Mouse (Mus musculus) forebrain, embryonic 14.5 days (tissue): Measurements from ENCODE around the gene Lnx1. TPM values are rescaled to one million over a fixed set of nuclear protein-coding genes. Genes with fewer than 3 reads are reported as not detected.

Source experiments
- ATAC-seq: fragments of 200-750 bp; cut with Nextera tagmentation; 2 replicates; pipeline ENCODE4 v1.8.0; 2017; ENCODE audit warnings: mild to moderate bottlenecking, moderate library complexity
- DNase-seq: peaks from one replicate; pipeline ENCODE4 v3.0.0-alpha.2; 2015; ENCODE audit warnings: low spot score
- H3K27ac ChIP-seq: fragments of 300-500 bp; sonication (generic); 2 replicates; pipeline ENCODE4 v1.5.1; 2014; ENCODE audit warnings: low read depth, mild to moderate bottlenecking, control low read depth, low read length, moderate library complexity
- H3K27me3 ChIP-seq: fragments of 300-500 bp; sonication (generic); replicated peaks from 2 replicates; pipeline ENCODE4 v1.6.1; 2014; ENCODE audit warnings: low read length, control low read depth, mixed read lengths; ENCODE audit not compliant: control insufficient read depth, insufficient read depth
- H3K36me3 ChIP-seq: fragments of 300-500 bp; sonication (generic); 2 replicates; pipeline ENCODE4 v1.6.1; 2014; ENCODE audit warnings: low read length, control low read depth; ENCODE audit not compliant: control insufficient read depth, insufficient read depth
- H3K4me1 ChIP-seq: fragments of 300-500 bp; sonication (generic); 2 replicates; pipeline ENCODE4 v1.6.1; 2014; ENCODE audit warnings: antibody characterized with exemption, low read length, control low read depth; ENCODE audit not compliant: control insufficient read depth, insufficient read depth
- H3K4me2 ChIP-seq: fragments of 300-500 bp; sonication (generic); 2 replicates; pipeline ENCODE4 v1.6.1; 2014; ENCODE audit warnings: mild to moderate bottlenecking, control low read depth, low read length
- H3K4me3 ChIP-seq: fragments of 300-500 bp; sonication (generic); 2 replicates; pipeline ENCODE4 v1.5.1; 2014; ENCODE audit warnings: low read depth, low read length, control low read depth
- H3K9ac ChIP-seq: fragments of 300-500 bp; sonication (generic); 2 replicates; pipeline ENCODE4 v1.6.1; 2014; ENCODE audit warnings: mild to moderate bottlenecking, low read length, control low read depth, moderate library complexity
- H3K9me3 ChIP-seq: fragments of 300-500 bp; sonication (generic); replicated peaks from 2 replicates; pipeline ENCODE4 v1.6.1; 2016; ENCODE audit warnings: low read length, control low read depth, mixed read lengths; ENCODE audit not compliant: control insufficient read depth
- WGBS: fragments of 180-500 bp; shearing (Covaris S2); extraction: QIAGEN DNeasy Blood & Tissue Kit; methylation state at CpG from one replicate; pipeline ENCODE4 v1.1.7; 2014; 5-methylcytosine and 5-hydroxymethylcytosine counted together
- polyA plus RNA-seq: library from polyadenylated mRNA; unstranded; fragments of >200 nt; fragmentation: Nextera tagmentation; extraction: Ambion mirVana; gene quantifications from 2 replicates; pipeline ENCODE4 v1.2.1, GENCODE M21; 2014

Lnx1 gene
- polyA plus RNA-seq, 1 experiment from 2014 or later, result 2.8 TPM

DNA sequence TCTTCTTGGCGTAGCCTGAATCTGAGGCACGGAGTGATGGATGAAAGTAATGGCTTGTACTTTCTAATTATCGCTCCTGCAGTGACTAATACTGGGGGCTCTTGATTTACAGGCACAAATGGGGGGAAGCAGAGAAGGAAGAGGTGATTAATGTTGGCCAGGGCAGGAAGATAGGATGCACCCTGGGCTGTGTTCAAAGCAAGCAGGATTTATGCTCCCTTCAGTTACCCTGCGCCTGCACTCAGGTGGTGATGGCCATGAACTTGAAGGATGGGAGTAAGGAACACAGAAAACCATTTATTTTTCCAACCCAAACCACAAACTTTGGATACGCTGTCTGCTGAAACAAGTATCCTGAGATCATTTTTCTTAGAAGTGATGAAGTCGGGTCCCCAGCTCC is 69.3 kb downstream of the Lnx1 start:
- H3K27ac ChIP-seq, result no peak overlapping the region
- DNase-seq (no peak), ATAC-seq (no peak)
- 85% methylated on average over 6 of the region's 6 CpGs for WGBS
- no peak overlapping the region for H3K4me2 ChIP-seq
- no peaks in the 10 kb centered on the region for H3K9me3 ChIP-seq
- H3K36me3 ChIP-seq, result no peaks in the 10 kb centered on the region
- H3K27me3 ChIP-seq, result no peaks in the 10 kb centered on the region
- no peak overlapping the region for H3K9ac ChIP-seq
- no peak overlapping the region for H3K4me3 ChIP-seq
- no peaks in the 10 kb centered on the region for H3K4me1 ChIP-seq

- H3K27me3 ChIP-seq, result no peaks in the 10 kb centered on the region
- no peaks in the 10 kb centered on the region for H3K9me3 ChIP-seq
- ATAC-seq (no peak), DNase-seq (no peak)
- H3K36me3 ChIP-seq, result no peaks in the 10 kb centered on the region
- no peaks in the 10 kb centered on the region for H3K4me1 ChIP-seq
- H3K9ac ChIP-seq, result no peak overlapping the region
- no peak overlapping the region for H3K27ac ChIP-seq
- 73% methylated on average over 17 of the region's 17 CpGs for WGBS
- H3K4me3 ChIP-seq, result no peak overlapping the region
- no peak overlapping the region for H3K4me2 ChIP-seq
These were observed 70.2 kb downstream of the Lnx1 start for GRCm38 (mm10) chr5:74632369-74633114.

GRCm38 (mm10) chr5:74628001-74628400 is 74.7 kb downstream of the Lnx1 start:
- Histone ChIP-seq H3K4me3 (no peak overlapping the region), H3K36me3 (no peaks in the 10 kb centered on the region), H3K9me3 (no peaks in the 10 kb centered on the region), H3K27ac (no peak overlapping the region), H3K27me3 (no peaks in the 10 kb centered on the region), H3K4me2 (no peak overlapping the region), H3K4me1 (no peaks in the 10 kb centered on the region), H3K9ac (no peak overlapping the region)
- DNase-seq (no peak), ATAC-seq (no peak)
- 94% methylated on average over 12 of the region's 12 CpGs for WGBS

GRCm38 (mm10) chr5:74624385-74624784 is 78.3 kb downstream of the Lnx1 start:
- 76% methylated on average over 5 of the region's 5 CpGs for WGBS
- Histone ChIP-seq H3K27me3 (no peaks in the 10 kb centered on the region), H3K36me3 (no peaks in the 10 kb centered on the region), H3K9ac (no peak overlapping the region), H3K27ac (no peak overlapping the region), H3K4me3 (no peak overlapping the region), H3K4me2 (no peak overlapping the region), H3K4me1 (no peaks in the 10 kb centered on the region), H3K9me3 (no peaks in the 10 kb centered on the region)
- ATAC-seq (no peak), DNase-seq (no peak)

- DNase-seq (no peak), ATAC-seq (no peak)
- 92% methylated on average over 14 of the region's 14 CpGs for WGBS
- H3K36me3 ChIP-seq, result no peaks in the 10 kb centered on the region
- H3K4me2 ChIP-seq, result no peak overlapping the region
- no peak overlapping the region for H3K9ac ChIP-seq
- H3K27me3 ChIP-seq, result no peaks in the 10 kb centered on the region
- no peaks in the 10 kb centered on the region for H3K9me3 ChIP-seq
- no peak overlapping the region for H3K27ac ChIP-seq
- H3K4me1 ChIP-seq, result no peaks in the 10 kb centered on the region
- H3K4me3 ChIP-seq, result no peak overlapping the region
These were observed 79.3 kb downstream of the Lnx1 start for GRCm38 (mm10) chr5:74623316-74624000.

GRCm38 (mm10) chr5:74621691-74622470 is 80.8 kb downstream of the Lnx1 start:
- WGBS, result 54% methylated on average over 7 of the region's 7 CpGs
- no peaks in the 10 kb centered on the region for H3K36me3 ChIP-seq
- H3K4me1 ChIP-seq, result no peaks in the 10 kb centered on the region
- H3K4me3 ChIP-seq, result no peak overlapping the region
- H3K27me3 ChIP-seq, result no peaks in the 10 kb centered on the region
- no peak for ATAC-seq
- H3K4me2 ChIP-seq, result no peak overlapping the region
- no peak overlapping the region for H3K9ac ChIP-seq
- H3K9me3 ChIP-seq, result no peaks in the 10 kb centered on the region
- H3K27ac ChIP-seq, result no peak overlapping the region
- DNase-seq, result no peak

- ATAC-seq (no peak), DNase-seq (peak; percentile 17)
- H3K36me3 ChIP-seq, result no peaks in the 10 kb centered on the region
- WGBS, result 66% methylated on average over 3 of the region's 3 CpGs
- H3K4me1 ChIP-seq, result 0 out of 2 replicates have a peak, but pooled peaks cover 2% of the 10 kb centered on the region
- no peak overlapping the region for H3K4me3 ChIP-seq
- no peak overlapping the region for H3K9ac ChIP-seq
- H3K27me3 ChIP-seq, result no peaks in the 10 kb centered on the region
- no peaks in the 10 kb centered on the region for H3K9me3 ChIP-seq
- H3K27ac ChIP-seq, result no peak overlapping the region
- H3K4me2 ChIP-seq, result no peak overlapping the region
These were observed 84.1 kb downstream of the Lnx1 start for GRCm38 (mm10) chr5:74618573-74619059.

DNA sequence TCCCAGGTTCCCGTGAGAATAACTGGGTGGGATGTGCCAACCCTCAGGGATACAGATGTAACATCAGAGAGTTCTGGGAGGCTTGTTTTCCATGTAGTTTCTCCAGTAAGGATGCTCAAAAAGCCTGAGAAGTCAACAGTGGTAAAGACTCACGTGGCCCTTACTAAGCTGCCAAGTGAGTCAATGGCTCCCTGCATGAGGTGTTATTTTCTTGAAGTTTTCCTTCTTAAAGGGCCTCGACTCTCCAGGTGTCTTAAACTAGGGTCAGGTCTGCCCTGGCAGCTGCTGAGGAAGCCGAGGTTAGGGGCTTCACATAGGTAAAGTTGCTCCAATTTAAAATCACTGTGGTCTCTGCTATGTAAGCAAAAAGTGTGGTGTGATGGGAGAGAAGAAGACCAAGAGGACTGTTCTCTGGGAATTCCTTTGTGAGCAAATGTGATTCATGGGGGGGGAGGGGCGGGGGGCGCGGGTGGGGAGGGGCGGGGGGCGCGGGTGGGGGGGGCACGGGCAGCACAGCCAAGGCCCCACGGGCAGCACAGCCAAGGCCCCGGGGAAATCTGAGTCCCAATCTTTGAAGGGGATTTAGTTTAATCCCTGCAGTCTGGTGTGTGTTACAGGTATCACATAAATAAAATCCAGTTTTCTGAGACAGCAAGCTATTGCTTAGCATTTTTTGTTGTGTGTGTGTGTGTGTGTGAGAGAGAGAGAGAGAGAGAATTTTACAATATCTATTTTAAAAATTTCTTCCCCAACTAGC is 84.7 kb downstream of the Lnx1 start:
- no peak overlapping the region for H3K4me2 ChIP-seq
- no peak overlapping the region for H3K27ac ChIP-seq
- ATAC-seq (no peak), DNase-seq (no peak)
- H3K4me3 ChIP-seq, result no peak overlapping the region
- 49% methylated on average over 9 of the region's 13 CpGs for WGBS
- no peaks in the 10 kb centered on the region for H3K9me3 ChIP-seq
- H3K9ac ChIP-seq, result no peak overlapping the region
- no peaks in the 10 kb centered on the region for H3K36me3 ChIP-seq
- H3K27me3 ChIP-seq, result no peaks in the 10 kb centered on the region
- H3K4me1 ChIP-seq, result 0 out of 2 replicates have a peak, but pooled peaks cover 2% of the 10 kb centered on the region
